ENCODE assay signal across 20 mouse cellular contexts in genomic region chr17:33788732-33789131, GRCm38 (mm10). TPM values are rescaled to one million over a fixed set of nuclear protein-coding genes. Genes with fewer than 3 reads are reported as not detected.
DNase-seq lines count a peak whose midpoint lies in the region; ATAC-seq and TF ChIP-seq lines count a peak whose summit lies in the region.
"Had no signal": no experiment of that assay in that cellular context is flagged by ENCODE, and none has a peak within 500 bp of the region (broad histone marks: within the 10 kb centered on the region; RNA-seq: fewer than 3 reads in every experiment).

No protein-coding gene starts in this region.

- H3K9ac ChIP-seq in heart, adult 2 months (ENCODE audit: low read depth, low read length) = no peak overlapping the region
- H3K9ac ChIP-seq in liver, embryonic 12.5 days = no peak overlapping the region
- H3K9ac ChIP-seq in liver, embryonic 11.5 days (ENCODE audit: low read depth, low read length) = no peak overlapping the region
- no peak overlapping the region for H3K9ac ChIP-seq in intestine, embryonic 16.5 days (ENCODE audit: low read depth, low read length)
- no peak overlapping the region for H3K9ac ChIP-seq in stomach, postnatal 0 days (ENCODE audit: low read length)
- no peak overlapping the region for H3K9ac ChIP-seq in midbrain, embryonic 16.5 days (ENCODE audit: low read depth, low read length)
- H3K9ac ChIP-seq: forebrain, embryonic 15.5 days; hindbrain, embryonic 12.5 days had no signal

- no peak for TF ChIP-seq CTCF in heart, adult 2 months (IDR thresholded peaks at IDR 0.05)
- TF ChIP-seq CTCF in stomach, postnatal 0 days (IDR thresholded peaks at IDR 0.05; ENCODE audit: low read depth) = no peak

- DNase-seq in heart, adult 2 months = no peak
- no peak for DNase-seq in heart, postnatal 14 days
- no peak for DNase-seq in liver, embryonic 11.5 days (ENCODE audit: low spot score)
- no peak for DNase-seq in stomach, postnatal 0 days (ENCODE audit: low spot score)
- no peak for DNase-seq in right cerebral cortex, postnatal 36 days (ENCODE audit: low spot score in 2 of 2)
- DNase-seq: adrenal gland, postnatal 25 days; cerebellum, adult 9-10 months; embryo, embryonic 11 days; gastrocnemius, postnatal 36 days; kidney, adult 11 months; kidney, postnatal 4 days; lung, adult 2 months; midbrain, embryonic 14.5 days; right cerebral cortex, postnatal 14 days had no signal

- no peaks in the 10 kb centered on the region for H3K27me3 ChIP-seq in heart, adult 2 months (ENCODE audit: control insufficient read depth, insufficient read depth, low read length)
- peaks cover 25% of the 10 kb centered on the region; the same call in 1 of the 2 replicates for H3K27me3 ChIP-seq in liver, embryonic 12.5 days (replicated peaks)
- no peaks in the 10 kb centered on the region for H3K27me3 ChIP-seq in liver, embryonic 11.5 days (replicated peaks; ENCODE audit: control insufficient read depth, insufficient read depth, low read length)
- H3K27me3 ChIP-seq in intestine, embryonic 16.5 days (replicated peaks; ENCODE audit: control insufficient read depth, insufficient read depth, low read length) = no peaks in the 10 kb centered on the region
- H3K27me3 ChIP-seq in stomach, postnatal 0 days (ENCODE audit: control insufficient read depth, insufficient read depth, low read length) = no peaks in the 10 kb centered on the region
- no peaks in the 10 kb centered on the region for H3K27me3 ChIP-seq in midbrain, embryonic 16.5 days (ENCODE audit: control insufficient read depth, insufficient read depth, low read depth, low read length)
- H3K27me3 ChIP-seq: forebrain, embryonic 15.5 days; hindbrain, embryonic 12.5 days had no signal

- H3K79me2 ChIP-seq in heart, adult 2 months (replicated peaks; ENCODE audit: control insufficient read depth, insufficient read depth, low read length) = no peaks in the 10 kb centered on the region

- peaks cover 4% of the 10 kb centered on the region for H3K4me1 ChIP-seq in heart, adult 2 months (ENCODE audit: control insufficient read depth, insufficient read depth, low read length)
- 0 out of 2 replicates have a peak, but pooled peaks cover 6% of the 10 kb centered on the region for H3K4me1 ChIP-seq in liver, embryonic 12.5 days
- no peaks in the 10 kb centered on the region for H3K4me1 ChIP-seq in liver, embryonic 11.5 days (replicated peaks; ENCODE audit: control insufficient read depth, insufficient read depth, low read length)
- no peaks in the 10 kb centered on the region; the same call in 1 of the 2 replicates for H3K4me1 ChIP-seq in intestine, embryonic 16.5 days (ENCODE audit: control insufficient read depth, insufficient read depth, low read length)
- H3K4me1 ChIP-seq in stomach, postnatal 0 days (replicated peaks; ENCODE audit: control insufficient read depth, insufficient read depth) = no peaks in the 10 kb centered on the region
- no peaks in the 10 kb centered on the region for H3K4me1 ChIP-seq in midbrain, embryonic 16.5 days (ENCODE audit: control insufficient read depth, insufficient read depth, low read length)
- H3K4me1 ChIP-seq: forebrain, embryonic 15.5 days; hindbrain, embryonic 12.5 days had no signal

- TF ChIP-seq POLR2A in heart, adult 2 months (IDR thresholded peaks at IDR 0.05; ENCODE audit: insufficient read depth, low read depth, low read length) = no peak

- intact Hi-C loops in heart, adult 2 months (cut with DNase I) = no loop called here
- intact Hi-C loops in heart, postnatal 14 days (cut with DNase I) = no loop called here

- 6% methylated on average over 4 of the region's 4 CpGs for WGBS in heart, adult 2 months
- WGBS in liver, embryonic 12.5 days (ENCODE audit: insufficient replicate concordance) = 36% methylated on average over 4 of the region's 4 CpGs
- 50% methylated on average over 4 of the region's 4 CpGs for WGBS in liver, embryonic 11.5 days
- 32% methylated on average over 4 of the region's 4 CpGs for WGBS in intestine, embryonic 16.5 days
- WGBS in stomach, postnatal 0 days = 38% methylated on average over 4 of the region's 4 CpGs
- 83% methylated on average over 4 of the region's 4 CpGs for WGBS in midbrain, embryonic 16.5 days

- H3K27ac ChIP-seq in heart, adult 2 months = peak overlapping the region; percentile 48
- 0 out of 2 replicates have a peak overlapping the region, but pooled peaks have one; percentile 10 for H3K27ac ChIP-seq in liver, embryonic 12.5 days
- H3K27ac ChIP-seq in liver, embryonic 11.5 days (ENCODE audit: low read depth, low read length) = no peak overlapping the region
- peak overlapping the region; percentile 61; the same call in 1 of the 2 replicates for H3K27ac ChIP-seq in intestine, embryonic 16.5 days (ENCODE audit: low read length)
- no peak overlapping the region for H3K27ac ChIP-seq in stomach, postnatal 0 days (replicated peaks)
- H3K27ac ChIP-seq in midbrain, embryonic 16.5 days (ENCODE audit: low read length) = no peak overlapping the region
- H3K27ac ChIP-seq: forebrain, embryonic 15.5 days; hindbrain, embryonic 12.5 days; limb, embryonic 10.5 days had no signal

- no peak overlapping the region for H3K4me2 ChIP-seq in liver, embryonic 12.5 days
- no peak overlapping the region for H3K4me2 ChIP-seq in liver, embryonic 11.5 days
- H3K4me2 ChIP-seq in intestine, embryonic 16.5 days (ENCODE audit: low read depth, low read length) = no peak overlapping the region
- H3K4me2 ChIP-seq in stomach, postnatal 0 days (replicated peaks; ENCODE audit: low read depth) = no peak overlapping the region
- H3K4me2 ChIP-seq in midbrain, embryonic 16.5 days (ENCODE audit: low read length) = no peak overlapping the region
- H3K4me2 ChIP-seq: forebrain, embryonic 15.5 days; hindbrain, embryonic 12.5 days had no signal

- no peak for TF ChIP-seq EP300 in heart, adult 2 months (IDR thresholded peaks at IDR 0.05; ENCODE audit: insufficient read depth, low read depth, low read length)
- TF ChIP-seq EP300 in stomach, postnatal 0 days (optimal IDR thresholded peaks at IDR 0.05) = no peak

- H3K9me3 ChIP-seq in liver, embryonic 12.5 days (replicated peaks) = no peaks in the 10 kb centered on the region
- no peaks in the 10 kb centered on the region for H3K9me3 ChIP-seq in liver, embryonic 11.5 days (ENCODE audit: control insufficient read depth, low read length)
- no peaks in the 10 kb centered on the region for H3K9me3 ChIP-seq in intestine, embryonic 16.5 days (ENCODE audit: control insufficient read depth, low read length)
- no peaks in the 10 kb centered on the region for H3K9me3 ChIP-seq in stomach, postnatal 0 days (ENCODE audit: control insufficient read depth, low read length)
- H3K9me3 ChIP-seq in midbrain, embryonic 16.5 days (replicated peaks; ENCODE audit: control insufficient read depth, low read length, poor library complexity, severe bottlenecking) = no peaks in the 10 kb centered on the region
- H3K9me3 ChIP-seq: forebrain, embryonic 15.5 days; hindbrain, embryonic 12.5 days; limb, embryonic 10.5 days had no signal

- ATAC-seq in liver, embryonic 12.5 days = no peak
- no peak for ATAC-seq in liver, embryonic 11.5 days (replicated peaks; ENCODE audit: low FRiP score)
- peak; percentile 97 for ATAC-seq in intestine, embryonic 16.5 days
- peak; percentile 90 for ATAC-seq in stomach, postnatal 0 days (ENCODE audit: low FRiP score, low TSS enrichment)
- ATAC-seq in midbrain, embryonic 16.5 days = no peak
- ATAC-seq: forebrain, embryonic 15.5 days had no signal

- H3K4me3 ChIP-seq in heart, adult 2 months = no peak overlapping the region
- H3K4me3 ChIP-seq in liver, embryonic 12.5 days = no peak overlapping the region
- no peak overlapping the region for H3K4me3 ChIP-seq in liver, embryonic 11.5 days (ENCODE audit: low read depth, low read length)
- H3K4me3 ChIP-seq in intestine, embryonic 16.5 days (ENCODE audit: low read length) = no peak overlapping the region
- H3K4me3 ChIP-seq in stomach, postnatal 0 days (ENCODE audit: low read depth, low read length) = no peak overlapping the region
- no peak overlapping the region for H3K4me3 ChIP-seq in midbrain, embryonic 16.5 days (ENCODE audit: low read depth, low read length)
- H3K4me3 ChIP-seq: forebrain, embryonic 15.5 days; hindbrain, embryonic 12.5 days; limb, embryonic 10.5 days had no signal

- H3K36me3 ChIP-seq in heart, adult 2 months (ENCODE audit: control insufficient read depth, insufficient read depth, low read length) = peaks cover 4% of the 10 kb centered on the region
- no peaks in the 10 kb centered on the region for H3K36me3 ChIP-seq in liver, embryonic 12.5 days
- no peaks in the 10 kb centered on the region for H3K36me3 ChIP-seq in liver, embryonic 11.5 days (ENCODE audit: control insufficient read depth, insufficient read depth, low read length)
- H3K36me3 ChIP-seq in intestine, embryonic 16.5 days (ENCODE audit: control insufficient read depth, insufficient read depth, low read length) = no peaks in the 10 kb centered on the region
- no peaks in the 10 kb centered on the region for H3K36me3 ChIP-seq in stomach, postnatal 0 days (ENCODE audit: control insufficient read depth, insufficient read depth, low read length)
- H3K36me3 ChIP-seq in midbrain, embryonic 16.5 days (ENCODE audit: control insufficient read depth, insufficient read depth, low read length) = no peaks in the 10 kb centered on the region
- H3K36me3 ChIP-seq: forebrain, embryonic 15.5 days; hindbrain, embryonic 12.5 days; limb, embryonic 10.5 days had no signal

RNA-seq across cellular contexts. Expression of gene Angptl4, which starts 7.1 kb away (rescaled TPM):
- total RNA-seq in heart, adult 2 months (2021) = 1 to 10 TPM; 4.7 to 7.2 TPM
- 13.2 and 18.9 TPM in 2 replicates for polyA plus RNA-seq in heart, adult 2 months (2012; rRNA removed)
- 10 to 100 TPM; 20.5 to 31.6 TPM for total RNA-seq in heart, postnatal 14 days (2021)
- 17.3 and 21.0 TPM in 2 replicates for polyA plus RNA-seq in liver, embryonic 12.5 days (2016; fragmentation: Nextera tagmentation; extraction: Ambion mirVana)
- 28.1 and 31.9 TPM in 2 replicates for polyA plus RNA-seq in liver, embryonic 11.5 days (2014; fragmentation: Nextera tagmentation; extraction: Ambion mirVana)
- 22.4 and 24.5 TPM in 2 replicates for polyA plus RNA-seq in intestine, embryonic 16.5 days (2015; fragmentation: Nextera tagmentation; extraction: Ambion mirVana)
- 31.3 and 42.4 TPM in 2 replicates for polyA plus RNA-seq in stomach, postnatal 0 days (2015; fragmentation: Nextera tagmentation; extraction: Ambion mirVana)
- 16.8 and 17.4 TPM in 2 replicates for polyA plus RNA-seq in midbrain, embryonic 16.5 days (2015; fragmentation: Nextera tagmentation; extraction: Ambion mirVana)

RNA-seq across cellular contexts. Expression of gene Kank3, which starts 21.6 kb away (rescaled TPM):
- 10 to 100 TPM; 54.6 to 61.0 TPM for total RNA-seq in heart, adult 2 months (2021)
- 139 and 168 TPM in 2 replicates for polyA plus RNA-seq in heart, adult 2 months (2012; rRNA removed)
- total RNA-seq in heart, postnatal 14 days (2021) = 100 to 1,000 TPM in 1 of 2 experiments, 10 to 100 TPM in 1; 96.9 to 104 TPM
- polyA plus RNA-seq in liver, embryonic 12.5 days (2016; fragmentation: Nextera tagmentation; extraction: Ambion mirVana) = 12.6 and 13.2 TPM in 2 replicates
- polyA plus RNA-seq in liver, embryonic 11.5 days (2014; fragmentation: Nextera tagmentation; extraction: Ambion mirVana) = 21.4 and 23.4 TPM in 2 replicates
- 22.7 and 23.5 TPM in 2 replicates for polyA plus RNA-seq in intestine, embryonic 16.5 days (2015; fragmentation: Nextera tagmentation; extraction: Ambion mirVana)
- polyA plus RNA-seq in stomach, postnatal 0 days (2015; fragmentation: Nextera tagmentation; extraction: Ambion mirVana) = 17.1 and 20.3 TPM in 2 replicates
- 49.0 and 52.6 TPM in 2 replicates for polyA plus RNA-seq in midbrain, embryonic 16.5 days (2015; fragmentation: Nextera tagmentation; extraction: Ambion mirVana)

RNA-seq across cellular contexts. Expression of gene Rab11b, which starts 28.4 kb away (rescaled TPM):
- 100 to 1,000 TPM; 238 to 272 TPM for total RNA-seq in heart, adult 2 months (2021)
- 388 and 477 TPM in 2 replicates for polyA plus RNA-seq in heart, adult 2 months (2012; rRNA removed)
- total RNA-seq in heart, postnatal 14 days (2021) = 100 to 1,000 TPM; 271 to 275 TPM
- 147 and 169 TPM in 2 replicates for polyA plus RNA-seq in liver, embryonic 12.5 days (2016; fragmentation: Nextera tagmentation; extraction: Ambion mirVana)
- 184 and 199 TPM in 2 replicates for polyA plus RNA-seq in liver, embryonic 11.5 days (2014; fragmentation: Nextera tagmentation; extraction: Ambion mirVana)
- 193 and 220 TPM in 2 replicates for polyA plus RNA-seq in intestine, embryonic 16.5 days (2015; fragmentation: Nextera tagmentation; extraction: Ambion mirVana)
- 164 TPM in 2 replicates for polyA plus RNA-seq in stomach, postnatal 0 days (2015; fragmentation: Nextera tagmentation; extraction: Ambion mirVana)
- 503 and 519 TPM in 2 replicates for polyA plus RNA-seq in midbrain, embryonic 16.5 days (2015; fragmentation: Nextera tagmentation; extraction: Ambion mirVana)

RNA-seq across cellular contexts. Expression of gene Rps28, which starts 35.6 kb away (rescaled TPM):
- total RNA-seq in heart, adult 2 months (2021) = 100 to 1,000 TPM; 683 to 757 TPM
- polyA plus RNA-seq in heart, adult 2 months (2012; rRNA removed) = 329 and 480 TPM in 2 replicates
- 100 to 1,000 TPM; 736 to 815 TPM for total RNA-seq in heart, postnatal 14 days (2021)
- polyA plus RNA-seq in liver, embryonic 12.5 days (2016; fragmentation: Nextera tagmentation; extraction: Ambion mirVana) = 689 and 715 TPM in 2 replicates
- 1,026 and 1,173 TPM in 2 replicates for polyA plus RNA-seq in liver, embryonic 11.5 days (2014; fragmentation: Nextera tagmentation; extraction: Ambion mirVana)
- 838 and 894 TPM in 2 replicates for polyA plus RNA-seq in intestine, embryonic 16.5 days (2015; fragmentation: Nextera tagmentation; extraction: Ambion mirVana)
- polyA plus RNA-seq in stomach, postnatal 0 days (2015; fragmentation: Nextera tagmentation; extraction: Ambion mirVana) = 1,008 and 1,055 TPM in 2 replicates
- polyA plus RNA-seq in midbrain, embryonic 16.5 days (2015; fragmentation: Nextera tagmentation; extraction: Ambion mirVana) = 407 and 416 TPM in 2 replicates

RNA-seq across cellular contexts. Expression of gene Ndufa7, which starts 35.6 kb away (rescaled TPM):
- 100 to 1,000 TPM; 609 to 707 TPM for total RNA-seq in heart, adult 2 months (2021)
- polyA plus RNA-seq in heart, adult 2 months (2012; rRNA removed) = 755 and 759 TPM in 2 replicates
- 100 to 1,000 TPM; 544 to 555 TPM for total RNA-seq in heart, postnatal 14 days (2021)
- polyA plus RNA-seq in liver, embryonic 12.5 days (2016; fragmentation: Nextera tagmentation; extraction: Ambion mirVana) = 296 and 311 TPM in 2 replicates
- polyA plus RNA-seq in liver, embryonic 11.5 days (2014; fragmentation: Nextera tagmentation; extraction: Ambion mirVana) = 390 and 411 TPM in 2 replicates
- polyA plus RNA-seq in intestine, embryonic 16.5 days (2015; fragmentation: Nextera tagmentation; extraction: Ambion mirVana) = 533 and 550 TPM in 2 replicates
- polyA plus RNA-seq in stomach, postnatal 0 days (2015; fragmentation: Nextera tagmentation; extraction: Ambion mirVana) = 497 TPM in 2 replicates
- polyA plus RNA-seq in midbrain, embryonic 16.5 days (2015; fragmentation: Nextera tagmentation; extraction: Ambion mirVana) = 428 and 439 TPM in 2 replicates

Comparison
In these comparisons a context has a peak if more than half of its experiments do, and no peak if none do; other contexts are left out.
1. H3K27ac ChIP-seq: peak in heart, adult 2 months (single experiment), liver, embryonic 12.5 days (single experiment) and intestine, embryonic 16.5 days (single experiment); none in liver, embryonic 11.5 days (single experiment), stomach, postnatal 0 days (single experiment) and midbrain, embryonic 16.5 days (single experiment).
2. ATAC-seq: peak in intestine, embryonic 16.5 days (single experiment) and stomach, postnatal 0 days (single experiment); none in liver, embryonic 12.5 days (single experiment), liver, embryonic 11.5 days (single experiment) and midbrain, embryonic 16.5 days (single experiment).